Mouse (Mus musculus) MEL-GATA-1-ER (cell line): Measurements from ENCODE around the gene Ccdc102a.

ENCODE experiments used
- DNase-seq: peaks from one replicate; pipeline ENCODE4 v3.0.0-alpha.2; 2012; ENCODE audit warnings: low read depth; ENCODE audit errors: extremely low read depth

Ccdc102a gene

DNA sequence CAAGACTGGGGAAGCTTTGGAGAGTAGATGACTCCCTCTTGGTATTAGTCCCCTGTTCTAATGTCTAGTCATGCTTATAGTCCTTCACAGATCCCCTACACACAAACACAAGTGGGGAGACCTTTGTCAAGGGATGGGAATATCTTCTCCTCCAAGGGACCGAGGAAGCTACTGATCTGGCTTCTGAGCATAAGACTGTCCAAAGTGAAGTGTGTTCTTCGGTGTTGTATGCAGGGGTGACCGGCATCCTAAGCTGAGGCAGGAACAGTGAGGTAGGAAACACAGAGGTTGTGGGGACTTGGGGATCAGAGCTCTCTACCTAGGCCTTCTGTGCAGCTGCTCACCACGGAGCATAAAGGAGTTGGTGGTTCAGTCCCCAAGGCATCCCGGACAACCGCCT, 4.3 kb upstream of the Ccdc102a start:
- DNase-seq, result no peak

- no peak for DNase-seq
These were observed 1.4 kb upstream of the Ccdc102a start for GRCm38 (mm10) chr8:94919256-94919655.

DNA sequence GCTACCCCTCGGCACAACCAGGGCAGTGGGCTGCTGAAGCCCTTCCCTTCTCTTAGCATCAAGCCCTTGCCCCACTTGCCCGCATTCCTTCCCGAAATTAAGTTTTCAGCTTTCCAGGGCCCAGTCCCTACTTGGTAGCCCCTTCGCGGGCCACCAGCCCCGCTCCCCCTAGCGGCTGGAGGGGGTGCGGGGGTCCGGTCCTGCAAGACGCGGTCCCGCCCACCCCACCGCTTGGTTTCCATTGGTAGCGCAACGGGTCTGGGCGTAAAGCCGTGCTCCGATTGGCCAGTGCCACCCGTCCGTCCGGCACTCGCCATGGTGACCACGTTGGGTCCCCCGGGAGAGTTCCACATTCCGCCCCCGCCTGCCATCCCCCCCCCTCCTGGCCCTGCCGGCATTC, 546 bp downstream of the Ccdc102a start:
- DNase-seq, result peak; percentile 87

DNA sequence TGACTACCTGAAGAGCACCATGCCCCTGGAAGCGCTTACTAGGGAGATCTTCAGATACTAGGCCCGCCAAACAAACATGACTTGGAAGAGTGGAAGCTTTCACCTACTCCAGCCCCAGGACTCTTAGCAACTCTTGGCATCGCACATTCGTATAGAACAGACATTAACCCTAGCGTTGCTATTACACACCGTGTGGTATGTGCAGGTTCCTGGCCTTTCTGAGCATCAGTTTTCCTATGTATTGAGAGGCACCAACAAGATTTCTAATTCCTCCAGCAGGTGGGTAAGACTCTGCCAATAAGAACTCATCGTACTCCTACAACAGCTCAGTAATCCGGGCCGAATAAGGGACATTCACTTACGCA, 956 bp downstream of the Ccdc102a start:
- DNase-seq, result no peak

DNA sequence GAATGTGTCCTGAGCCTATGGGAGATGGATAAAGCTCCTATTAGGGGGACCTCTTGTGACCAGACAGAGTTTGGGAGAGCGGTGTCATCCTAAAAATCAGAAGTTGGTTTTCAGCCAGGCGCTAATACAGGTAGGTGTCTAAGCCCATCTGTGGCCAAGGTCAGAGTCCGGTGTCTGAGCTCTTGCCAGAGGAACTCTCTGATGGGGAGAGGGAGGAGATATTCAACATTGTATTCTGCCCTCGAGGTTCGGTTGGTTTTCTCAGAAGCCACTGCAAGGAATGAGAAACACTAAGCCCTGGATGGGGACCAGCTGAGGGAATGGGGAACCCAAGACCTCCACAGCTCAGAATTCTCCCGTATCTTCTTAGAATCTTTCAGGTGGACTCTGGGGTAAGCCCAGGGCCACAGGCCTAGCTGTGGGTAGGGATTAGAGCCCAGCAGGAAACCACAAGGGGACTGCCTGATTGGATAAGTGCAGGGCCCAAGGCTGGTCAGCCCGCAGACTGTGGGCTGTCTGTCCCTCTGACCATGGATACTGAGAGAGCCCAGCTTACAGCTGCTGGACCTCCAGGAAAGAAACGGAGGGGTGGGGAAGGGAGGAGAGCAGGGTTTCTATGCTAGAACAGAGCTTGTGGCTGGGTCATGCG, 1.5 kb downstream of the Ccdc102a start:
- no peak for DNase-seq

GRCm38 (mm10) chr8:94914701-94915101, 3.2 kb downstream of the Ccdc102a start:
- no peak for DNase-seq

DNA sequence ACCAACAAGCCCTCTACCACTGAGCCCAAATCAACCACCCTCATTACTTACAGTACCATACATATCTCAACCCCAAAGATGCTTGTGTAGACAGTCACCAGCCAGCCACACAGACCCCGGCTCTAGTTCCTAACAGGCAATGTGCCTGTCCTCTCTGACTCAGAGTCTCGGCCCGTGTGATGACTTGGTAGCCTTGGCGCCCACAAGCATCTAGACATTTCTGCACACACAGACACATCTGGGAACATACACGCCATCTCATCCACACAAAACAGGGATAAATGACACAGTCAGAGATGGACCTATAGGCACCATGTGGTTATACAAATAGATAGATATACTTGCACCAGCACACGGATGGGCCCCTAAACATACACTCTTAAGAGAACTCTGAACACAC, 3.6 kb downstream of the Ccdc102a start:
- DNase-seq, result no peak

- DNase-seq, result no peak
These were observed 4.7 kb downstream of the Ccdc102a start for GRCm38 (mm10) chr8:94913061-94913660.

- peak; percentile 32 for DNase-seq
These were observed 9.1 kb downstream of the Ccdc102a start for GRCm38 (mm10) chr8:94908847-94909246.

DNA sequence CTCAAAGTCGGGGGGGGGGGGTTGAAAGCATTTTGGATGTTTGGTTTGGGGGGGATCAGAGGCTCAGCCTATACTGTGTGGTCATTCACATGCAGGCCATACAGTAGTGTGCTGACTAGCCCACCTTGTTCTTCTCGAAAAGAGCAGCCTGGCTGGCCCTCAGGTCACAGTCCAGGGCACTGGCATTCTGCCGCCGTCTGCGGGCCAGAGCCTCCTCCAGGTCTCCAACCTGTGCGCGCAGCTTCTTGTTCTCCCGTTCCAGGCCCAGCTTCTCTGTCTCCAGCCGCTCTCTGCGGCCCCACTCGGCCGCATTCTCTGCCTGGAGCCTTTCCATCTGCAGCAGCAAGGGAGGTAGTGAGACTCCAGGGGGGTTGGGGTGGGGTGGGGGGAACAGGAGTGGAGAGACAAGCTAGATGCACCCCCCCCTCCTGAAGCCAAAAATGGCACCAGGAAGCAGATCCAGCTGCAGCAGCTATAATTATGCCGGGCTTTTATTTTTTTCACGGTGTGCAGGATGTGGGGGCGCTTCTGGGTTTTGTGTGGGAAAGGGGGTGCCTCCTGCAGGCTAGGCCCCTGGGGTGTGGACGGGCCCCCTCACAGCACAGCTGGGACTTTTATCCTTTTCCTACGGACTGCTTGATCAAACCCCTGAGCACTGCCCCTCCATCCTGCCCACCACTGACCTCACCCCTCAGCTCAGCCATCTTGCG, 10.2 kb downstream of the Ccdc102a start:
- DNase-seq, result no peak

GRCm38 (mm10) chr8:94904450-94905175, 13.3 kb downstream of the Ccdc102a start:
- DNase-seq, result no peak

- no peak for DNase-seq
These were observed 14.2 kb downstream of the Ccdc102a start for GRCm38 (mm10) chr8:94903709-94904108.

GRCm38 (mm10) chr8:94901031-94901430, 16.9 kb downstream of the Ccdc102a start:
- DNase-seq, result no peak

DNA sequence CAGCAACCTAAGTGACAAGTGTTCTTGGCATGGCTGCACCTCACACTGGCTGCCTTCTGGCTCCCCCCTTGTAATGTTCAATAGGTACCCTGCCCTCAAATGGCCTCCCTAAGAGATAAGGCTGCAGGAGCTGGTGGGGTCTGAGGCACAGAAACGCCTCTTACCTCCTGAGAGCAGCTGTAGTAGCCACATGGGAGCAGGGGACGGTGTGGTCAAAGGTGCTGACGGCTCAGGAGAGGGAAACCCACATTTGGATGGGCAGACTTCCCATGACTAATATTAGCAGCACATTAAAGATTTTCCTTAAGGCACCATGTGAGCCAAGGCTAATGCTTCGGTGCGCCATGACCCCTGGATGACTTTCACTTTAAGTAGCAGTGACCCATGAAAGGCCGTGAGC, 17.3 kb downstream of the Ccdc102a start:
- DNase-seq, result no peak

DNA sequence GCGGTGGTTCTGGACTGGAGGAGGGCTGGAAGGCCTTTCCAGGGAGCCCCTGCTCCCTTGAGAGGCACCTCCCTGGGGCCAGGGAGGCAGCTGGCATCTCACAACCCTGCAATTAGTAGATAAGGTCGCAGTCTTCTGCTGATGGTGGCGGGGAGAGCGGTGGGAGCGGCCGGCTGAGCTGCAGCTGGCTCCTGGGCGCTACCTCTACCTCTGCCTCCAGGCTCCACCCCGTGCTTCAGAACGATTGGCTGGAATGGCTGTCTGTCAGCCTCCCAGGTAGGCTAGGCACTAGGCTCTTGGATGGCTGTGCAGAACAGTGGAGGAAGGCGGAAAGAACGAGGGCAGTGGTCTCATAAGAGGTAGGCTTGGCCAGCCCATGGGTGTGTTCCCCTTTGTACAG, 18.6 kb downstream of the Ccdc102a start:
- DNase-seq, result no peak

DNA sequence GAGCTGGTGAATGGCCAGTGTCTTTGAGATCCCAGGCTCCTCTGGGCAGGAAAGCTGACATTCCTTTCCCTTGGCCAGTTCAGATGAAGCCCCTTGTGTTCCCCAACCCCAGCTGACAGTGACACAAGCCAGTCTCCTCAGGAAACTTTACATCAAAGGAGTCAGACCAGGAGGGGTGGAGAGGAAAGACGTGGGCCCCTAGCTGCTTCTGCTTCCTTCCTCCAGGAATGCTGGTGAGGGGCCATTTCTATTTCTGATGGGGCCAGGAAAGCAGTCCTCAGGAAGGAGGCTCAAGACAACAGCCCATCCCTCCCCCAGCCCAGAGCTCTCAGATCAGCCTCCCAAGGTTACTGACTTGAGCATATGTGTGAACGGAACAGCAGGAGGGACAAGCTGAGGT, 25.0 kb downstream of the Ccdc102a start:
- no peak for DNase-seq

- DNase-seq, result no peak
These were observed 29.4 kb downstream of the Ccdc102a start for GRCm38 (mm10) chr8:94888383-94889036.

DNA sequence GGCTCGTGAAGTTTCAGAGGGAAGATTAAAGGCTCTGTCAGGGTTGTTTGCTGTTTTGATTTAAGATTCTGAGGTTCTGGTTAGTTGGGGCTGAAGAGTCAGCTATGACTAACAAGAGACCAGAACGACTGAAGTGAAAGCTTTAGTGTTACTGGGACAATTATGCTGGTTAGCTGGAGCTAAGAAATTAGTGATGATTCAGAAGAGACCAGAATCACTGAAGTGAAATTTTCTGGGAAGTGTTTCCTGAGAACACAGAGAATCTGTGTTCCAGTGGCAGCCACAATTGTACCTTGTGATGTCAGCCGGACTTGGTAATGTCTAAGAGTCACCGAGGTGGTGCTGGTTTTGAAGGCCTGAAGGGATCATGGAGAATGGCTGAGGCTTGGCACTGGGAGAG, 37.2 kb downstream of the Ccdc102a start:
- DNase-seq, result no peak

DNA sequence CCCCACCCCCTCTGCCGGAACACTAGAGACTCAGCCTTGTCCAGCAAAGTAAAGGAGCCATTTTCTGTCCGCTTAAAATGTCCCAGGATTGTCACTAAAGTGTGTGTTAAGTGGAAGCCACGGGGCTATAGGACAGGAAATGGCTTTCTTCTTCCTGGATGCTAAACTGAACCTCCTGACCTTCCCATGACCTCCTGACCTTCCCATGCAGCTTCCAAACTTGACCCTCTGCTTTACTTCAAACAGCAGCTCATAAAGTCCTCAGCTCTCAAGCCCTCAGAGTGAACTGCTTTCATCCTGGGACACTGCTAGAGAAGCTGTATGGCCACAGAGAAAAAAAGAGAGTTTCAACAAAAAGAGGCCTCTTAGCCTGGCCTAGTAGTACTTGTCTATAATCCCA, 41.1 kb downstream of the Ccdc102a start:
- no peak for DNase-seq

GRCm38 (mm10) chr8:94876197-94876730, 41.6 kb downstream of the Ccdc102a start, which contains the start of gene Dok4:
Dok4 (minus strand) TSS chr8:94876330.
- DNase-seq, result peak; percentile 71

- DNase-seq, result no peak
These were observed 42.1 kb downstream of the Ccdc102a start for GRCm38 (mm10) chr8:94875871-94876150.
